ENCODE assay signal across 8 mouse cellular contexts in the genomic region with DNA sequence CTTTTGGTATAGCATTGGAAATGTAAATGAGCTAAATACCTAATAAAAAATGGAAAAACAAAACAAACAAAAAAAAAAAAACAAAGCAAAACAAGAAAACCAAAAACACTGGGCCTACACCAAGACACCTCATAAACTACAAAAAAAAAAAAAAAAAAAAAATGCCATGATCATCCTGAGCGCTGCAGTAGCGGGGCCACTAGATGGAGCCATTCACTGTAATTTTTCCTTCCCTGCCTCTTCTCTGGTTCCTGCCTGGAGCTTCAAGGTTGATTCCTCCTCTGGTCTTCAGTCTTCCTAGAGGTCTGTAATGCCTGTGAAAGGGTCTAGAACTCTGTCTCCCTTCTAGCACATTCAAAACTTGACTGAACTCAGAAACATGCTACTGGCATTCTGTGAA. TPM values are rescaled to one million over a fixed set of nuclear protein-coding genes. Genes with fewer than 3 reads are reported as not detected.
DNase-seq lines count a peak whose midpoint lies in the region; ATAC-seq and TF ChIP-seq lines count a peak whose summit lies in the region.
"Not testable (repeated sequence)": the region's sequence is repeated elsewhere in the genome, so short reads cannot be mapped to it uniquely, and the experiment has no call there.

No protein-coding gene starts in this region.

- not testable (repeated sequence) for H3K27me3 ChIP-seq in intestine, postnatal 0 days (replicated peaks; ENCODE audit: control insufficient read depth, insufficient read depth, low read length)

- TF ChIP-seq POLR2A in cortical plate, adult 2 months (IDR thresholded peaks at IDR 0.05; ENCODE audit: extremely low read depth, insufficient read depth, low read length) = not testable (repeated sequence)

- intact Hi-C loops in gastrocnemius, adult 2 months (cut with DNase I) = loop anchor here (10.0 kb wide), 1 partner anchor 350 kb away; no protein-coding TSS in a partner anchor
- intact Hi-C loops in left cerebral cortex, adult 2 months (cut with DNase I) = loop anchor here (1.0 to 5.0 kb wide), 2 partner anchors 162 to 348 kb away; no protein-coding TSS in a partner anchor

- H3K4me3 ChIP-seq in cortical plate, adult 2 months (ENCODE audit: insufficient read depth, low read length); gastrocnemius, adult 2 months; intestine, postnatal 0 days (ENCODE audit: low read depth, low read length); left cerebral cortex, adult 2 months: not testable (repeated sequence)

- not testable (repeated sequence) for H3K27ac ChIP-seq in cortical plate, adult 2 months (ENCODE audit: insufficient read depth, low read length); gastrocnemius, adult 2 months; intestine, postnatal 0 days (ENCODE audit: low read depth, low read length); left cerebral cortex, adult 2 months

- DNase-seq in A20 (ENCODE audit: low read depth, low spot score) = peak; percentile 17
- DNase-seq in adrenal gland, adult 2 months = peak; percentile 20
- peak; percentile 20 for DNase-seq in gastrocnemius, adult 2 months
- DNase-seq in left cerebral cortex, adult 2 months (ENCODE audit: extremely low spot score in 1 of 2, low spot score in 2 of 2) = peak; percentile 21 to 32
- peak; percentile 0 for DNase-seq in mesoderm, embryonic 11.5 days (ENCODE audit: low read depth, low spot score)
- DNase-seq in right cerebral cortex, postnatal 10 days (ENCODE audit: low spot score in 2 of 2) = peak; percentile 25 to 45

- H3K4me1 ChIP-seq in cortical plate, adult 2 months (ENCODE audit: control insufficient read depth, insufficient read depth, low read length); intestine, postnatal 0 days (replicated peaks; ENCODE audit: control insufficient read depth, insufficient read depth, low read length): not testable (repeated sequence)

- H3K9ac ChIP-seq in intestine, postnatal 0 days (ENCODE audit: low read depth, low read length) = not testable (repeated sequence)

- WGBS in intestine, postnatal 0 days = 11% methylated on average over 2 of the region's 2 CpGs

- TF ChIP-seq CTCF in cortical plate, adult 2 months (IDR thresholded peaks at IDR 0.05; ENCODE audit: extremely low read depth, insufficient read depth, low read length) = peak; percentile 33; the same call in 1 of the 2 replicates
- peak; percentile 56 for TF ChIP-seq CTCF in gastrocnemius, adult 2 months (IDR thresholded peaks at IDR 0.05)
- peak; percentile 54 for TF ChIP-seq CTCF in intestine, postnatal 0 days (IDR thresholded peaks at IDR 0.05; ENCODE audit: low read depth)
- peak; percentile 55 for TF ChIP-seq CTCF in left cerebral cortex, adult 2 months (IDR thresholded peaks at IDR 0.05)

- ATAC-seq in intestine, postnatal 0 days = not testable (repeated sequence)

- not testable (repeated sequence) for H3K36me3 ChIP-seq in intestine, postnatal 0 days (ENCODE audit: control insufficient read depth, insufficient read depth)

- not testable (repeated sequence) for H3K4me2 ChIP-seq in intestine, postnatal 0 days (replicated peaks; ENCODE audit: low read depth)

- H3K9me3 ChIP-seq in intestine, postnatal 0 days (ENCODE audit: control insufficient read depth) = not testable (repeated sequence)

RNA-seq across cellular contexts. Expression of a gene that starts 54.2 kb away (rescaled TPM):
- 1 to 10 TPM; 4.6 to 7.1 TPM for total RNA-seq in adrenal gland, adult 2 months (2021)
- 0.20 and 0.30 TPM in 2 replicates for polyA plus RNA-seq in adrenal gland, adult 2 months (2012; rRNA removed)
- 4.1 TPM in 2 replicates for polyA plus RNA-seq in cortical plate, adult 2 months (2012; rRNA removed)
- 1 to 10 TPM; 2.3 to 4.7 TPM for total RNA-seq in gastrocnemius, adult 2 months (2021)
- 3.2 TPM in 2 replicates for polyA plus RNA-seq in intestine, postnatal 0 days (2015; fragmentation: Nextera tagmentation; extraction: Ambion mirVana)
- total RNA-seq in left cerebral cortex, adult 2 months (2021) = 1 to 10 TPM; 5.7 to 6.7 TPM
